Mouse (Mus musculus): ENCODE measurements at regions not wholly inside any gene's neighbourhood (a gene's known extent, or its start where the extent isn't known, plus 50 kb on each side); places are given as distances from the start of the nearest gene placed in this dataset.

DNA sequence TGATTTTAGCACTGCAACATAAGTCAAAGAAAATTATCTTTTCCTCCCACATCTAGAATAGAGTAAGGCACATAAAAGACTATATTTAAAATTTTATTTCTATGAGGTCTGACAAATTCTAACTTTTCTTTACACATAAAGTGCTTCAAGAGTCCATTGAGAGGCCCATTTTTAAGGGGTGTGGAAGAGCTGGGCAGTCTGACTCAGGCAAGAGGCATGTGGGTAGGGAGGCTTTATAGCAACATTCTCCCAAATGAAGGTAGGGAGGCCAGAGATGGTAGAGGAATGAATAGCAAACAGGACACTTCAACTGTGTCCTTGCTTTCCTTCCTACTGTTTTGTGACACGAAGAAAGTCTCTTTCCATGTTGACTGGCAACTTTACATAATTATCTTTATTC is 2566.6 kb upstream of the Gm7489 start:
- TF ChIP-seq CTCF (IDR thresholded peaks at IDR 0.05) = no peak
- TF ChIP-seq EP300 (IDR thresholded peaks at IDR 0.05) = peak; percentile 47

All from lung, postnatal 0 days (tissue).